Mouse (Mus musculus) layer of hippocampus, adult 18-20 months (tissue): Measurements from ENCODE around the gene Gm6902. TPM values are rescaled to one million over a fixed set of nuclear protein-coding genes. Genes with fewer than 3 reads are reported as not detected.
"Not testable (repeated sequence)": the region's sequence is repeated elsewhere in the genome, so short reads cannot be mapped to it uniquely, and the experiment has no call there.

Experiments used
- DNase-seq, 2 experiments: peaks; one replicate each; pipeline ENCODE4 v3.0.0; 2022; ENCODE audit warnings: low spot score in 2 of 2
- long read RNA-seq: library from polyadenylated mRNA; stranded (forward); transcript quantifications from one replicate; pipeline ENCODE4 v2.0.0, GENCODE M21; 2021
- total RNA-seq, 2 experiments: library from RNA; stranded (reverse); gene quantifications; 2 replicates each; pipeline ENCODE4 v1.2.3; 2021

Gene Gm6902
- total RNA-seq: not detected
- long read RNA-seq: 0 reads

DNA sequence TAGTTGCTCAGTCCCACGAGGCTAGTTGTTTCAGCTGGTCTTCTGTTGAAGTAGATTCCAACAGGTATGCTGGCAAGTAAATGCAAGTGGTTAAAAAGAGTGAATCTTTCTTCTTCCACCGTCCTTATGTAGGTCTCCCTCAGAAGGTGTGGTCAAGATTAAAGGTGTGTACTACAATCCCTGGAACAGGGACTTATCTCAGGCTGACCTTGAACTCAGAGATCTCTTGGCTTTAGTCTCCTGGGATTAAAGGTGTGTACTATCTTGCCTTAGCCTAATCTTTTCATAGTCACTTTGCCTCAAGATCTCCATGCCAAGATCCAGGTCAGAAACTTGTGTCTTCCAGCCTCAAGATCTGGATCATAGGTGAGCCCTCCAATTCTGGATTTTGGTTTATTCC is at the start of gene Gm6902:
TSS of gene Gm6902 (minus strand) at position 101 of the 400 bp plus-strand sequence.
- DNase-seq: not testable (repeated sequence)

DNA sequence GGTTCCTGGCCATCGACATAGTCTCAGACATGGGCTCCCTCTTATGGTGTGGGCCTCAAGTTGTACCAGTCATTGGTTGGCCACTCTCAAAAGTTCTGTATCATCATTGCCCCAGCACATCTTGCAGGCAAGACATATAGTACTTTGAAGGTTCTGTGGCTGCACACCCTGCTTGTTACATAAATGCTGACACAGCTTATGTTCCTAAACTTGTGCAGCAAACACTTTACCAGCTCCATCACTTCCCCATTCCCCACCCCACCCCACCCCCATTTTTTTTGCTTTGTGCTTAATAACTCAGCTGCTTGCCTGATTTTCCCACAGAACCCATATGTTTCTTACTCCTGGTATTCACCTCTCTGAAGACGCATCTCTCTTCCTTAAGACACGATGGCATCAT is 22.2 kb upstream of the Gm6902 start, which contains the start of gene Nlrp4e:
TSS of gene Nlrp4e (plus strand) at position 301 of the 400 bp plus-strand sequence.
- not testable (repeated sequence) for DNase-seq

DNA sequence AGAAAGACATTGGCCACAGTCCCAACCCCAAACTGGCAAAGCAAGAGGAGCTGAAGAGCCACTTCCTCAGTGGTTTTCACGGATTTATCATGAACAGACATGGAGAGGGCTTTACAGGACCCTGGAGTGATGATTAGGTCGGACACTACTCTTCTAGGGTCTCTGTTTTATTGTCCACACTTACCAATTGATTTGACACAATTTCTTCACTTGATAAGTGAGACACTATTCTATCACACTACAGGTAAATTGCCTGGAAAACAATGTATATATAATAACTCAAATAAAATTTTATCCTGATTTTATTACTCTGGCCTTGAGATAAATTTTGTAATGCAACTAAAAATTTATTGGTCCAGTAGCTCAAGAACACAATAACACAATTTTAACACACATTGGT is 27.1 kb downstream of the Gm6902 start, which contains the start of gene Vmn1r166:
TSS of gene Vmn1r166 (minus strand) at position 101 of the 400 bp plus-strand sequence.
- not testable (repeated sequence) for DNase-seq

Other genes with a start within 250 kb of the Gm6902 start
- gene Vmn1r163, start 223.4 kb downstream of the Gm6902 start, total RNA-seq: not detected
- gene Gm8720, start 211.4 kb downstream of the Gm6902 start, total RNA-seq: not detected
- gene Gm10662, start 134.4 kb downstream of the Gm6902 start, total RNA-seq: not detected
- gene Vmn1r165, start 61.6 kb downstream of the Gm6902 start, total RNA-seq: not detected
- gene Vmn1r166, start 27.2 kb downstream of the Gm6902 start, total RNA-seq: not detected
- gene Nlrp4e, start 22.3 kb upstream of the Gm6902 start, total RNA-seq: not detected
- gene Nlrp5, start 107.0 kb upstream of the Gm6902 start, total RNA-seq: under 1 TPM in 1 of 2 experiments, not detected in 1; 0.30 TPM
- gene Vmn1r167, start 228.3 kb upstream of the Gm6902 start, total RNA-seq: not detected